Mouse (Mus musculus) forebrain, embryonic 14.5 days (tissue): ENCODE measurements around the gene Tnfsfm13. TPM values are rescaled to one million over a fixed set of nuclear protein-coding genes. Genes with fewer than 3 reads are reported as not detected.

Experiments used
- ATAC-seq: fragments of 200-750 bp; cut with Nextera tagmentation; 2 replicates; pipeline ENCODE4 v1.8.0; 2017; ENCODE audit warnings: mild to moderate bottlenecking, moderate library complexity
- DNase-seq: peaks from one replicate; pipeline ENCODE4 v3.0.0-alpha.2; 2015; ENCODE audit warnings: low spot score
- H3K27ac ChIP-seq: fragments of 300-500 bp; sonication (generic); 2 replicates; pipeline ENCODE4 v1.5.1; 2014; ENCODE audit warnings: low read depth, mild to moderate bottlenecking, control low read depth, low read length, moderate library complexity
- H3K27me3 ChIP-seq: fragments of 300-500 bp; sonication (generic); replicated peaks from 2 replicates; pipeline ENCODE4 v1.6.1; 2014; ENCODE audit warnings: low read length, control low read depth, mixed read lengths; ENCODE audit not compliant: control insufficient read depth, insufficient read depth
- H3K36me3 ChIP-seq: fragments of 300-500 bp; sonication (generic); 2 replicates; pipeline ENCODE4 v1.6.1; 2014; ENCODE audit warnings: low read length, control low read depth; ENCODE audit not compliant: control insufficient read depth, insufficient read depth
- H3K4me1 ChIP-seq: fragments of 300-500 bp; sonication (generic); 2 replicates; pipeline ENCODE4 v1.6.1; 2014; ENCODE audit warnings: antibody characterized with exemption, low read length, control low read depth; ENCODE audit not compliant: control insufficient read depth, insufficient read depth
- H3K4me2 ChIP-seq: fragments of 300-500 bp; sonication (generic); 2 replicates; pipeline ENCODE4 v1.6.1; 2014; ENCODE audit warnings: mild to moderate bottlenecking, control low read depth, low read length
- H3K4me3 ChIP-seq: fragments of 300-500 bp; sonication (generic); 2 replicates; pipeline ENCODE4 v1.5.1; 2014; ENCODE audit warnings: low read depth, low read length, control low read depth
- H3K9ac ChIP-seq: fragments of 300-500 bp; sonication (generic); 2 replicates; pipeline ENCODE4 v1.6.1; 2014; ENCODE audit warnings: mild to moderate bottlenecking, low read length, control low read depth, moderate library complexity
- H3K9me3 ChIP-seq: fragments of 300-500 bp; sonication (generic); replicated peaks from 2 replicates; pipeline ENCODE4 v1.6.1; 2016; ENCODE audit warnings: low read length, control low read depth, mixed read lengths; ENCODE audit not compliant: control insufficient read depth
- WGBS: fragments of 180-500 bp; shearing (Covaris S2); extraction: QIAGEN DNeasy Blood & Tissue Kit; methylation state at CpG from one replicate; pipeline ENCODE4 v1.1.7; 2014; 5-methylcytosine and 5-hydroxymethylcytosine counted together
- polyA plus RNA-seq: library from polyadenylated mRNA; unstranded; fragments of >200 nt; fragmentation: Nextera tagmentation; extraction: Ambion mirVana; gene quantifications from 2 replicates; pipeline ENCODE4 v1.2.1, GENCODE M21; 2014

Gene Tnfsfm13
- polyA plus RNA-seq, 1 experiment from 2014 or later = 1.5 TPM

GRCm38 (mm10) chr11:69664841-69665240 lies 31.1 kb downstream of the Tnfsfm13 start:
- WGBS = 92% methylated on average over 7 of the region's 7 CpGs
- Histone ChIP-seq H3K36me3 (peaks cover 62% of the 10 kb centered on the region), H3K9me3 (no peaks in the 10 kb centered on the region)

DNA sequence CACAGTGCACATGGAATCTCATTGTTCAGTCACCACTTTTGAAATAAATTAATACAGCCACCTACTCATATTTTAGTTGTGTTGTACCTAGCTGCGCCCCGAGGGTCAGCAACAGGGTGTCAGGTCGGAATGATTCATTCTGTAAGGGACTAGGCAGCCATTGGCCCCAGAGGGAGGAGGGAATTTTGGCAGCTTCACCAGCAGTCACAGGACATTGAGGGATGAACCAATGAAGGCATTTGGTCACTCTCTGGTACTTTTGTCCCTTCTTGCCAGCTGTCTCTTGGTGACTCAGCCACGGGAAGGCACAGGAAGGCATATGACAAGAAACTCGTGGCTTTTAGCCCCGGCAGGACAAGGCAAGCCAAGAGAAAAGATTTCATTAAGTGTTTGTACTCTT lies 32.1 kb downstream of the Tnfsfm13 start:
- Histone ChIP-seq H3K27me3 (no peaks in the 10 kb centered on the region), H3K9me3 (no peaks in the 10 kb centered on the region), H3K9ac (no peak overlapping the region), H3K27ac (no peak overlapping the region), H3K36me3 (peaks cover 56% of the 10 kb centered on the region), H3K4me1 (peaks cover 9% of the 10 kb centered on the region; the same call in 1 of the 2 replicates), H3K4me3 (no peak overlapping the region), H3K4me2 (no peak overlapping the region)
- no peak for DNase-seq
- no peak for ATAC-seq
- WGBS = 85% methylated on average over 6 of the region's 6 CpGs

More at GRCm38 (mm10) chr11:69664841-69665240, 31.1 kb downstream of the Tnfsfm13 start:
- H3K27me3 ChIP-seq = no peaks in the 10 kb centered on the region
- no peak overlapping the region for H3K4me2 ChIP-seq
- peaks cover 17% of the 10 kb centered on the region for H3K4me1 ChIP-seq
- no peak for DNase-seq
- H3K4me3 ChIP-seq = no peak overlapping the region
- H3K9ac ChIP-seq = no peak overlapping the region
- no peak for ATAC-seq
- no peak overlapping the region for H3K27ac ChIP-seq

DNA sequence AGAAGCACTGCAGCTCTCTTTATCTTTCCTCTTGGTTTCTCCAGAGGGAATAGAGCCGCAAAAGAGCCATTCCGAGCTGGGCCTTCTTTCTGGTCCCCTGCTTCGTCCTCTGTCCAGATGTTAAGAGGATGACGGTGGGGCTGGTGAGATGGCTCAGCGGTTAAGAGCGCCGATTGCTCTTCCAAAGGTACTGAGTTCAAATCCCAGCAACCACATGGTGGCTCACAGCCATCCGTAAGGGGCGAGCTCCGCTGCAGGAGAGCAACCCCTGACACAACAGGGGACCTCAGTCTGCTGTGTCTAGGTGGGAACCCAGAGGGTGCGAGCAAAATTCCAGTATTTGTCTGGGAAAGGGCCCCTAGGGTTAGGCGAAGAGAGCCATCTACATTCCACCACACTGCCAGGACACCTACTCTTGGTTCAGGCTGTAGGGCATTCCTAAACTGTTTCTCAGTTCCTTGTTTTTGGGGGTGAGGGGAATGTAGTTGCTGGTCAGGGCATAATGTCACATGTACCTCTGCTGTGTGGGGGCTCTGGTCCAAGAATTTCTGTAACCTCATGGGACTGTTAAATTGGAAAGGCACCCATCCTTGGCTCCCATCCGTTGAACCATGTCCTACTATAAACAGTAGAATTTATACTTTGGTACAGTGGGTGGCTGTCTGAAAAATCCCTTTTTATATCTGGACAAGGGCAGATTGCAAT lies 32.8 kb downstream of the Tnfsfm13 start:
- Histone ChIP-seq H3K27ac (peak overlapping the region; percentile 96), H3K4me3 (peak overlapping the region; percentile 49), H3K36me3 (peaks cover 56% of the 10 kb centered on the region), H3K9me3 (no peaks in the 10 kb centered on the region), H3K9ac (peak overlapping the region; percentile 66), H3K4me2 (peak overlapping the region; percentile 59), H3K4me1 (peaks cover 9% of the 10 kb centered on the region; the same call in 1 of the 2 replicates), H3K27me3 (no peaks in the 10 kb centered on the region)
- DNase-seq (no peak), ATAC-seq (no peak; the same call in none of the 2 replicates)
- 71% methylated on average over 13 of the region's 13 CpGs for WGBS

DNA sequence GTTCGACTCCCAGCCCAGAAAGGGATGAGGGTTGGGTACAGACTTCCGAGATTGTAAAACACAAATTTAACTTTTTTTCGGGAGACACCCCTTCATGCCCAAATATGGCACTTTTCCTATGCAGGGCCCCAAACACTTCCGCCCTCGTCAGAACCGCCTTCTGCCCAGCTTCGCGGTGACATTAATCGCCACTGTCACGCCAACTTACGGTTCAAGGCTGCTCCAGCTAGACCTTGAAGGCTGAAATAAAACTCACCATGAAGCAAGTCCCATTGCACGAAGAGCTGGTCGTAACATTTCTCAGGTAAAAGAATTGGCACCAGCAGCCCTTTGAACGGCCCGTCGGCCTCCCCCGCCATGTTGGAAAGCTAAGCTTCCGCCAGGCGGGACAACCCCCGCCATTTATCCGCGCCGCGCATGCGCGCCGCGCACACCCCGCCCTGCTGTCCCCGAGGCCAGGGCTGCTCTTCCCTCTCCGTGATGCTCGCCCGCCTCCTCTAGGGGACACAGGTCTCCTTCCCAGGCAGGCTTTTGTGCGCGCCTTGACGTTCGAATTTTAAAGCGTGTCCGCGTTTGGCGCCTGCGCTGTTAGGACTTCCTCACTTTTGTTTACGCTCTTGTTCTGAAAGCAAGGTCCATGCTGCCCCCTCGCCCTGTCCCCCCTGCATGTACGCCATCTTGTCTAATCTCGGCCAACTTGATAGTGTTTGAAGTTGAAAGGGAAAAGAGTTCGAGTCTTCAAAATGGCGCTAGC lies 33.5 kb downstream of the Tnfsfm13 start, which contains the start of gene Mpdu1:
Gene Mpdu1, minus strand, starts transcription at position 430 of the 754 bp plus-strand sequence.
- Histone ChIP-seq H3K4me1 (peaks cover 9% of the 10 kb centered on the region; the same call in 1 of the 2 replicates), H3K9me3 (no peaks in the 10 kb centered on the region), H3K27ac (peak within 1 kb of the TSS; percentile 96), H3K36me3 (peaks cover 56% of the 10 kb centered on the region), H3K4me3 (peak within 1 kb of the TSS; percentile 49), H3K9ac (peak within 1 kb of the TSS; percentile 66), H3K4me2 (peak within 1 kb of the TSS; percentile 59), H3K27me3 (no peaks in the 10 kb centered on the region)
- peak; percentile 99 for DNase-seq
- ATAC-seq = peak; percentile 97
- WGBS = under 1% methylated on average over 48 of the region's 48 CpGs

DNA sequence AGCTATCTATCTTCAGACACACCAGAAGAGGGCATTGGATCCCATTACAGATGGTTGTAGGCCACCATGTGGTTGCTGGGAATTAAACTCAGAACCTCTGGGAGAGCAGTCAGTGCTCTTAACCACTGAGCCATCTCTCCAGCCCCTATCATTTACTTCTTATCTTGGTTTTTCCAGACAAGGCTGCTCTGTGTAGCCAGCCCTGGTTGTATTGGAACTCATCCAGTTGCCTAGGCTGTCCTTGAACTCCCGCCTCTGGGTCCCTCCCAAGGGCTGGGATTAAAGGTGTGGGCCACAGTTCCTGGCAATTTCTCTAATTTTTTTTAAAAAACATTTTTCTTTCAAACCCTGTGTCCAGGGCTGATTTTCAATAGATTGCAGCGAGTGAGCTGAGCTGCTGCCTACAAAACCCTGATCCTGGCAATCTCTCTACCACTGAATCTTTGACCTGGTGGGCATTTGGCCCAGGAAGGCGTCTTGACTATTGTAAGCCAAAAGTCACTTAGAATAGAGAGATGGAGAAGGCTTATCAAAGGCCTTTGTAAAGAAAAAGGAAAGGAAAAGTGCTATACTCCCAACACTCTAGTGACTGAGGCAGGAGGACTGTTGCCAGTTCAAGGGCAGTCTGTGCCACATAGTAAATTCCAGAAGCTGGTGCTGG lies 34.5 kb downstream of the Tnfsfm13 start:
- peak overlapping the region; percentile 59 for H3K4me2 ChIP-seq
- peaks cover 56% of the 10 kb centered on the region for H3K36me3 ChIP-seq
- no peaks in the 10 kb centered on the region for H3K27me3 ChIP-seq
- no peaks in the 10 kb centered on the region for H3K9me3 ChIP-seq
- peak overlapping the region; percentile 96; the same call in 1 of the 2 replicates for H3K27ac ChIP-seq
- DNase-seq (no peak), ATAC-seq (no peak)
- peak overlapping the region; percentile 49 for H3K4me3 ChIP-seq
- H3K4me1 ChIP-seq = peaks cover 9% of the 10 kb centered on the region; the same call in 1 of the 2 replicates
- 77% methylated on average over 3 of the region's 3 CpGs for WGBS
- peak overlapping the region; percentile 66; the same call in 1 of the 2 replicates for H3K9ac ChIP-seq

DNA sequence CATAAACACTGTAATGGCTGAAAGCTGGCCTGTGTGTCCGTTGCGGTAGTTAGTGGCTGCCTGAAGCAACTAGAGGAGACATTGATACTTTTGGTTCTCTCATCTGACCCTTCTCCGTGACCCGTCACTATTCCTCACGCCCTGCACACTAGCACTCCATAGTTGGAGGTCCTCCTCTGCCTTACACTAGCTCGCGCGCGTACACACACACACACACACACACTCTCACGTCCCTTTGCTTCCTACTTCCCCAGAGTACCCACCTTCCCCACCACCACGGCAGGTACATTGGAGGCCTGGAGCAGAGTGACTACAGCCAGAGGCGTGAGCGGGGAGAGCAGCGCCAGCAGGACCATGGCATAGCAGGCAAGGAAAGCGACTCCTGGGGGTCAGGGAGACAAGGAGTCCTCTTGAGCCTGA lies 38.4 kb downstream of the Tnfsfm13 start:
- H3K4me1 ChIP-seq = 0 out of 2 replicates have a peak, but pooled peaks cover 4% of the 10 kb centered on the region
- H3K4me2 ChIP-seq = no peak overlapping the region
- ATAC-seq (no peak), DNase-seq (no peak)
- WGBS = 85% methylated on average over 15 of the region's 15 CpGs
- no peaks in the 10 kb centered on the region for H3K27me3 ChIP-seq
- H3K27ac ChIP-seq = no peak overlapping the region
- H3K36me3 ChIP-seq = peaks cover 58% of the 10 kb centered on the region
- no peaks in the 10 kb centered on the region for H3K9me3 ChIP-seq
- no peak overlapping the region for H3K9ac ChIP-seq
- no peak overlapping the region for H3K4me3 ChIP-seq

DNA sequence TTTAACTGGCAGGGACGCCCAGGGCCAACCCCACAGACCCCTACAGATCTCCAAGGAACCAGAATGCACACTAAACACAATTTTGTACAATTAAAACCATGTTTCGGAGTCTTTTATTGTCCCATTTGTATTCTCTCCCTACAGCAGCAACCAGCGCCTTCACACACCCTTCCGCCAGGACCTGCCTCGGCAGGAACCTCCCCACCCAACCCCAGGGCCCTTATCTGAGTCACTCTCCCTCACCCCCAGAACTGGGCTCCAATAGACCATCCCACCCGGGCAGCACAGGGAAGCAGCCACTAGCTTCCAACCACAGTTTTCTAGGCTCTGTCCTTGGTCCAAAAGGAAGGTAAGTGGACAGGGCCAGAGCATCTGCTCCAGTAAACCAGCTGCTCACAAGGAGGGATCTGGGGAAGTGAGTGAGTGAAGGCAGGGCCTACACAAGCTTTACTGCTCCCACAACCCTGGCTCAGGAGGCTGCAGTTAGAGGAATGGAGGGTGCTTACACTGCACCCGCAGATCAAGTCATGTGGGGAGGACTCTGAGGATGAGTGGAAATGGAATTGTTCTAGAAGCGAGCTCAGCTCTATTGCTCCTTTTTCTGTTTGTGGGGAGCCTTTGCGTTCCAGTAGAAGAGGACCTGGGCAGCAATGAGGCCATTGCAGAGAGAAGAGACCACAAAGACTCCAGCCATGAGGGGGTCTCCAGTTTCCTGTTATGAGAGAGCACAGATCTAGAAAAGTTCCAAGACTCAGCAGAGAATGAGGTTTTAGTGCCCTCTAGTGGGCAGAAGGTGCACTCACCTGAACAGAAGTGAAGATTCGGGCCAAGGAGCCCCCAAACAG lies 39.1 kb downstream of the Tnfsfm13 start:
- H3K4me2 ChIP-seq = no peak overlapping the region
- ATAC-seq (no peak), DNase-seq (peak; percentile 82)
- no peak overlapping the region for H3K4me3 ChIP-seq
- H3K9ac ChIP-seq = no peak overlapping the region
- 0 out of 2 replicates have a peak, but pooled peaks cover 4% of the 10 kb centered on the region for H3K4me1 ChIP-seq
- H3K27ac ChIP-seq = peak overlapping the region; percentile 39; the same call in 1 of the 2 replicates
- WGBS = 81% methylated on average over 10 of the region's 10 CpGs
- peaks cover 64% of the 10 kb centered on the region for H3K36me3 ChIP-seq
- H3K27me3 ChIP-seq = no peaks in the 10 kb centered on the region
- no peaks in the 10 kb centered on the region for H3K9me3 ChIP-seq

GRCm38 (mm10) chr11:69656065-69656455 lies 39.8 kb downstream of the Tnfsfm13 start:
- Histone ChIP-seq H3K27ac (no peak overlapping the region), H3K4me3 (no peak overlapping the region), H3K36me3 (peaks cover 72% of the 10 kb centered on the region), H3K9ac (no peak overlapping the region), H3K4me1 (no peaks in the 10 kb centered on the region), H3K27me3 (no peaks in the 10 kb centered on the region), H3K9me3 (no peaks in the 10 kb centered on the region), H3K4me2 (no peak overlapping the region)
- ATAC-seq = no peak
- no peak for DNase-seq
- WGBS = 85% methylated on average over 5 of the region's 5 CpGs
